Mouse (Mus musculus) heart, embryonic 11.5 days (tissue): ENCODE data around the gene Ptprk. TPM values are rescaled to one million over a fixed set of nuclear protein-coding genes. Genes with fewer than 3 reads are reported as not detected.

Source experiments
- ATAC-seq: fragments of 200-750 bp; cut with Nextera tagmentation; replicated peaks from 2 replicates; pipeline ENCODE4 v1.8.0; 2017; ENCODE audit warnings: moderate library complexity; ENCODE audit not compliant: insufficient number of reproducible peaks, low FRiP score, low TSS enrichment
- H3K27ac ChIP-seq: fragments of 300-500 bp; sonication (generic); 2 replicates; pipeline ENCODE4 v1.5.1; 2014; ENCODE audit warnings: mild to moderate bottlenecking, low read depth, low read length
- H3K27me3 ChIP-seq: fragments of 300-500 bp; sonication (generic); 2 replicates; pipeline ENCODE4 v1.6.1; 2014; ENCODE audit warnings: mild to moderate bottlenecking, low read length, mixed read lengths; ENCODE audit not compliant: control insufficient read depth, insufficient read depth
- H3K36me3 ChIP-seq: fragments of 300-500 bp; sonication (generic); 2 replicates; pipeline ENCODE4 v1.6.1; 2014; ENCODE audit warnings: mild to moderate bottlenecking, low read length, moderate library complexity, mixed read lengths; ENCODE audit not compliant: control insufficient read depth, insufficient read depth
- H3K4me1 ChIP-seq: fragments of 300-500 bp; sonication (generic); 2 replicates; pipeline ENCODE4 v1.6.1; 2014; ENCODE audit warnings: low read length; ENCODE audit not compliant: control insufficient read depth, insufficient read depth
- H3K4me2 ChIP-seq: fragments of 300-500 bp; sonication (generic); 2 replicates; pipeline ENCODE4 v1.6.1; 2014; ENCODE audit warnings: mild to moderate bottlenecking, moderate library complexity
- H3K4me3 ChIP-seq: fragments of 300-500 bp; sonication (generic); 2 replicates; pipeline ENCODE4 v1.5.1; 2014; ENCODE audit warnings: low read depth, low read length
- H3K9ac ChIP-seq: fragments of 300-500 bp; sonication (generic); 2 replicates; pipeline ENCODE4 v1.6.1; 2014; ENCODE audit warnings: mild to moderate bottlenecking, low read depth, low read length, moderate library complexity
- H3K9me3 ChIP-seq: fragments of 300-500 bp; sonication (generic); replicated peaks from 2 replicates; pipeline ENCODE4 v1.6.1; 2016; ENCODE audit warnings: low read length; ENCODE audit not compliant: control insufficient read depth
- WGBS: fragments of 180-500 bp; shearing (Covaris S2); extraction: QIAGEN DNeasy Blood & Tissue Kit; methylation state at CpG from one replicate; pipeline ENCODE4 v1.1.7; 2014; ENCODE audit not compliant: insufficient replicate concordance; 5-methylcytosine and 5-hydroxymethylcytosine counted together
- polyA plus RNA-seq: library from polyadenylated mRNA; unstranded; fragments of >200 nt; fragmentation: Nextera tagmentation; extraction: Ambion mirVana; gene quantifications from 2 replicates; pipeline ENCODE4 v1.2.1, GENCODE M21; 2014

The Ptprk gene
- polyA plus RNA-seq, 1 experiment from 2014 or later: 42.1 TPM

DNA sequence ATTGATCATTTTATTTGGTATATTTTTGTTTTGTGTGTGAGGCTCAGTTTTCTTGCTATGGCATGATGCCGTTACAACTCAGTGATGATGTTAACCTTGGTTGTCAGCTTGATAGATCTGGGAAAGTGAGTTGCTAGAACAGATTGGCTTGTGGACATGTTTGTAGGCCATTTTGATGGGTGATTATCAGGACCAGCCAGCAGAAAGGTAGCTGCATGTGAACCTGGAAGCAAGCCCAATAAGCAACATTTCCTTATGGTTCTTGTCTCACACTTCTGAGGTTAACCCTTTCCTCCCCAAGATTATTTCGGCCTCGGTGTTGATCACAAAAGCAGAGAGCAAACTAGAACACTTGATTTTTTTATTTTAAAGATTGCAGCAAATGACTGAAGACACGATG is 85.1 kb downstream of the Ptprk start:
- Histone ChIP-seq H3K27ac (no peak overlapping the region), H3K9me3 (no peaks in the 10 kb centered on the region; the same call in 1 of the 2 replicates), H3K27me3 (no peaks in the 10 kb centered on the region), H3K4me1 (peaks cover 9% of the 10 kb centered on the region), H3K36me3 (no peaks in the 10 kb centered on the region), H3K4me2 (no peak overlapping the region), H3K4me3 (no peak overlapping the region), H3K9ac (no peak overlapping the region)
- no peak for ATAC-seq
- 84% methylated on average over 4 of the region's 4 CpGs for WGBS

DNA sequence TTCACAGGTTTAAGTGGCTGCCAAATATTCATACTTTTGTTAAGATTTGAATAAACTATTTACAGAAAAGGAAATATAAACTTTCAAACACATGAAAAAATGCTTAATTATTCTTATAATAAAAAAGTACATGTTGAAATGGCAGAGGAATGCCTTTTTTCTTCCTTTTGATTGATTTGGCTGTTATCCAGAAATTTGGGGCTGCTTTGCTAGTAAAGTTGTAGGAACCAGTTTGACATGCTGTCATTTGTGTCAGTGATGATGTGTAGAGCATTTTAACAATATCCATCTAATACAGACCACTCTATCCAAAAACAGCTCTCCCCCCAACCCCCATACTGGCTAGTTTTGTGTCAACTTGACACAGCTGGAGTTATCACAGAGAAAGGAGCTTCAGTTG is 86.7 kb downstream of the Ptprk start:
- peaks cover 10% of the 10 kb centered on the region for H3K4me1 ChIP-seq
- H3K9ac ChIP-seq: no peak overlapping the region
- H3K27ac ChIP-seq: no peak overlapping the region
- no peak overlapping the region for H3K4me2 ChIP-seq
- H3K36me3 ChIP-seq: no peaks in the 10 kb centered on the region
- no peaks in the 10 kb centered on the region; the same call in 1 of the 2 replicates for H3K9me3 ChIP-seq
- no peaks in the 10 kb centered on the region for H3K27me3 ChIP-seq
- ATAC-seq: no peak
- H3K4me3 ChIP-seq: no peak overlapping the region

DNA sequence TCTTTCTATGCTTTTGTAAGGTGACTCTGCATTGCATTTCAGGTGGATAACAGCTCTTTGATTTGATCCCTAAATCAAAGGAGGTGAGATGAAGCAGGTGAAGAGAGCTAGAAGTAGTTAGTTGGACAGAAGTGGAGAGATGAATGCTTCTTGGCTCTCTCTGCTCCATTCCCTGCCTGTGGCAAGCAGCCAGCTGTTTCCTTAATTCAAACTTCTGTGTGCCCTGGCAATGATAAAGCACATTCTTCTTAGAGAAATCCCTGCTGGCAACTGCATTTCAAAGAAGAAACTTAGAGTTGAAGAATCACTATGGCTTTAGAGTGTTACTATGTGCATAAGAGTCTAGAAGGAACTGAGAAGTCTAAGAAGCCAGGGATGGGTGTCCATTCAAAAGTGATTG is 89.6 kb downstream of the Ptprk start:
- Histone ChIP-seq H3K9me3 (no peaks in the 10 kb centered on the region), H3K36me3 (no peaks in the 10 kb centered on the region), H3K9ac (no peak overlapping the region), H3K4me2 (no peak overlapping the region), H3K27me3 (no peaks in the 10 kb centered on the region), H3K4me3 (no peak overlapping the region), H3K4me1 (peaks cover 10% of the 10 kb centered on the region), H3K27ac (no peak overlapping the region)
- ATAC-seq: no peak

DNA sequence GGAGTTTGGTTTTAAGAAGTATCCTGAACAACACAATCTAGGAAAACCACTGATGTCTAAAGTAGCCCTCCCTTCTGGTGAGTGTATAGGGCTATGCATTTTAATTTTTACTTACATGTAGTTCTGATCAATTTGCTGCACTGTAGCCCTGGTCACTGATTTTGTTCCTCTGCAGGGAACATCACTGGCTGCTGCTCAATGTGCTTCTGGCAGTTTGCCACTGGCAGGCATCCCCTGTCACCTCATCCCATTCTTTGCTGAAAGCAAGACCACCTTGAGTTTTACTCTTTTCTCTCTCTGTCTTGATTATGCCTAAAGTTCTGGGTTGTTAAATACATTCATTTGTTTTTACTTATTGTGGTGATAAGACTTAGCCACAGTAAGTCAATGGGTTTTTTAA is 90.1 kb downstream of the Ptprk start:
- ATAC-seq: no peak
- no peaks in the 10 kb centered on the region for H3K9me3 ChIP-seq
- no peak overlapping the region for H3K27ac ChIP-seq
- no peaks in the 10 kb centered on the region for H3K36me3 ChIP-seq
- H3K27me3 ChIP-seq: no peaks in the 10 kb centered on the region
- H3K4me1 ChIP-seq: peaks cover 10% of the 10 kb centered on the region
- H3K4me2 ChIP-seq: no peak overlapping the region
- H3K9ac ChIP-seq: no peak overlapping the region
- no peak overlapping the region for H3K4me3 ChIP-seq

DNA sequence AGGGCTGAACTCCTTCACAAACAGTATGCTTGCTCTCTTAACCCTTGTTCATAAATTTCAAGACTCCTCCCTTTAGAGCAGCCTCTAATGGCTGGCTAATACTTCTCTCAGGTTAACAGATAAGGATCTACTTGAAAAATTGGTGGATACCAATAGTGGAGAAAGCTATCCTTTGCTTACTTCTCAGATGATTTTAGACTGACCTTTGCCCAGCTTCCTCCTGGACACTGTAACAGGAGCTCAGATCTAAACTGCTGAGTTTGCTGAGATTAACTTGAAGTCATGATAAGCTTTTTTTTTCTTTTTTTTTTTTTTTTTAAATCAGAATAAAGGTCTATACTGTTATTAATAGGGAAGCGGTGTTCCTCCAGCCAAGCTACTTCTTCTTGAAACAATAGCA is 92.0 kb downstream of the Ptprk start:
- Histone ChIP-seq H3K36me3 (no peaks in the 10 kb centered on the region), H3K4me2 (no peak overlapping the region), H3K4me1 (peaks cover 10% of the 10 kb centered on the region), H3K9ac (no peak overlapping the region), H3K4me3 (no peak overlapping the region), H3K27ac (no peak overlapping the region), H3K9me3 (no peaks in the 10 kb centered on the region), H3K27me3 (no peaks in the 10 kb centered on the region)
- 74% methylated on average over 1 of the region's 1 CpGs for WGBS
- ATAC-seq: no peak

DNA sequence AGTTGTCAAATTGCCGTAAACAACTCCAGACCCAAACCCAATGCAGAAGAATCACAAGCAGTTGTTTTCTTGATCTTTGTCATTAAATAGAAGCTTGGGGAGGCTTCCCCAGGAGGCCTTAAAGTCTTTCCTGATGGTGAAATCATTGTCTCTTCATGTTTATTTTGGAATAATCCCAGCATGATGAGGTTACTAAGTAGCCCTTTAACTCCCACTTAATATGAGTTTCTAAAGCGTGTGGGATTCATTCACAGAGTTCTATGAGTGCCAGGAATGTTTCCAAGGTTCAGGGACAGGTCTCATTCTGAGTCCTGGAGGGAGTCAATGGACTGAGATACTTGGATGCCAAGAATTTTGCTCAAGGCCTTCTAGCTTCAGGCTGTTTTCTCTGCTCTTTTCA is 92.5 kb downstream of the Ptprk start:
- Histone ChIP-seq H3K9me3 (no peaks in the 10 kb centered on the region), H3K9ac (no peak overlapping the region), H3K4me2 (no peak overlapping the region), H3K27ac (no peak overlapping the region), H3K27me3 (no peaks in the 10 kb centered on the region), H3K4me1 (peaks cover 10% of the 10 kb centered on the region), H3K36me3 (no peaks in the 10 kb centered on the region), H3K4me3 (no peak overlapping the region)
- ATAC-seq: no peak
- WGBS: 64% methylated on average over 2 of the region's 2 CpGs

DNA sequence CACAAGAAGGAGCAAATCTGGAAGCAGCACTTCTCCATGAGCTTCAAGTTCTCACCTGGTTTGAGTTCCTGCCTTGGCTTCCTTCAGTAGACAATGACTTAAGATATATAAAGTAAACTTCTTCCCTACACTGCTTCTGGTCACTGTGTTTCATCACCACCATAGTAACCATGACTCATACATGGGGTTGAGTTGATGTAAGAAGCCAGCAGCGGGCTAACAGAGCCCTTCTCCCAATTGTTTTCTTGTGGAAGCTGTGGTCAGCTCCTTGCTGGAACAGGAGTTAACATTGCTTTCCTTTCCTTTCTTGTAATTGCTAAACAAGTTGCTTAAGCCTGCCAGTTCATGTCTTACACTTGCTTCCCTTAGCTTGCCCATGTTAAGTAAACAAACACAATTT is 96.6 kb downstream of the Ptprk start:
- no peaks in the 10 kb centered on the region for H3K4me1 ChIP-seq
- no peak overlapping the region for H3K4me3 ChIP-seq
- ATAC-seq: no peak
- no peaks in the 10 kb centered on the region for H3K36me3 ChIP-seq
- 80% methylated on average over 1 of the region's 1 CpGs for WGBS
- H3K27ac ChIP-seq: no peak overlapping the region
- no peaks in the 10 kb centered on the region for H3K9me3 ChIP-seq
- H3K27me3 ChIP-seq: no peaks in the 10 kb centered on the region
- no peak overlapping the region for H3K9ac ChIP-seq
- H3K4me2 ChIP-seq: no peak overlapping the region

DNA sequence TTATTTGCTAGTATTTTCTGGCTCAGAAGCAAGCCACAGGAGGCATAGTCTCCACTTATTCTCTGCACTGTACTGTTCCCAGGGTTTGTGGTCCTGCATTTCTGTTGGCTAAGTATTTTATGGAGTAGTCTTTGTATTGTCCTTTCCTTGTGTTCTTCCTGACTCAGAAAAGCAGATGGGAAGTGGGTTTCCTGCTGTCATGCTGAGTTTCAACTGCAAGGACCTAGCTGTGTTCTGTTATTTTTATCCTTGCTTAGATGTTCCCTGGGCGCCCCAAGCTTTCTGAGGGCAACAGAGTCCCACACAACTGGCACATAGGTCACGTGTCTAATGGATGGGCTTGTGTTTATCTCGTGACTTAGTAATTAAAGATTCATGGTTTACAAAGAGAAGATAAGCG is 104.3 kb downstream of the Ptprk start:
- H3K27ac ChIP-seq: no peak overlapping the region
- no peak overlapping the region for H3K4me3 ChIP-seq
- no peaks in the 10 kb centered on the region for H3K36me3 ChIP-seq
- H3K9me3 ChIP-seq: no peaks in the 10 kb centered on the region
- H3K27me3 ChIP-seq: no peaks in the 10 kb centered on the region
- no peak overlapping the region for H3K4me2 ChIP-seq
- no peak overlapping the region for H3K9ac ChIP-seq
- H3K4me1 ChIP-seq: peaks cover 6% of the 10 kb centered on the region; the same call in 1 of the 2 replicates
- no peak for ATAC-seq
- 55% methylated on average over 4 of the region's 4 CpGs for WGBS

DNA sequence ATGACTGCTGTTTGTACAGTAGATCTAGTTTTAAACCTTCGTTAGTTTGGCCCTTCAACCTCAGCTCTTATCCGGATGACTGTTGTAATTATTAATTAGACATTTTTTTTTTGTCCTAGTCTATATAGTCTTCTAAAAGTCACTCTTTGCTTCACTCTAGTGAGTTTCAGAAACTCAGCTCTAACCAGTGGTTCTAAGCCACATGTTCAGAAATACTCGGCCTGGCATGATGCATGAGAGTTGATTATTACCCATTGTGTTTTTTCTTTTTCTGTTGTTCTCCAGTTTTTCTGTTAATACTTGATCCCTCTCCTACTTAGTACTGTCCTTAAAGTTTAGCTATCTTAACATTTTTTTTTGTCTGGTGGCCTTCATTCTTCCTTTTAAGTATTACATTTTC is 107.5 kb downstream of the Ptprk start:
- no peak overlapping the region for H3K4me2 ChIP-seq
- no peak for ATAC-seq
- H3K9ac ChIP-seq: no peak overlapping the region
- H3K36me3 ChIP-seq: no peaks in the 10 kb centered on the region
- peaks cover 14% of the 10 kb centered on the region; the same call in 1 of the 2 replicates for H3K4me1 ChIP-seq
- no peak overlapping the region for H3K4me3 ChIP-seq
- no peak overlapping the region for H3K27ac ChIP-seq
- no peaks in the 10 kb centered on the region for H3K27me3 ChIP-seq
- no peaks in the 10 kb centered on the region for H3K9me3 ChIP-seq
- WGBS: 91% methylated on average over 3 of the region's 3 CpGs
